Mouse (Mus musculus) layer of hippocampus, postnatal 25 days (tissue): ENCODE measurements at regions not wholly inside any gene's neighbourhood (a gene's known extent, or its start where the extent isn't known, plus 50 kb on each side); places are given as distances from the start of the nearest gene placed in this dataset.

Source experiments
- DNase-seq, 2 experiments: peaks; one replicate each; pipeline ENCODE4 v3.0.0; 2022; ENCODE audit warnings: mixed read lengths in 2 of 2, low spot score in 1 of 2; ENCODE audit errors: extremely low spot score in 1 of 2

- no peak for DNase-seq
These were observed 106.9 kb upstream of the Nectin3 start for GRCm38 (mm10) chr16:46605001-46605878.

GRCm38 (mm10) chr16:46592618-46593253, 94.4 kb upstream of the Nectin3 start:
- no peak for DNase-seq

- DNase-seq = no peak
These were observed 88.7 kb upstream of the Nectin3 start for GRCm38 (mm10) chr16:46587056-46587455.

GRCm38 (mm10) chr16:46584502-46584901, 86.2 kb upstream of the Nectin3 start:
- DNase-seq = no peak

GRCm38 (mm10) chr16:46581115-46581514, 82.8 kb upstream of the Nectin3 start:
- DNase-seq = no peak

- DNase-seq = no peak
These were observed 75.9 kb upstream of the Nectin3 start for GRCm38 (mm10) chr16:46574221-46574620.

- DNase-seq = no peak
These were observed 69.1 kb upstream of the Nectin3 start for GRCm38 (mm10) chr16:46567446-46567845.

- DNase-seq = no peak
These were observed 67.8 kb upstream of the Nectin3 start for GRCm38 (mm10) chr16:46566020-46566581.

GRCm38 (mm10) chr16:46557281-46557680, 59.0 kb upstream of the Nectin3 start:
- no peak for DNase-seq

GRCm38 (mm10) chr16:46548207-46548606, 49.9 kb upstream of the Nectin3 start:
- no peak for DNase-seq
